Mouse (Mus musculus): Measurements from ENCODE around the gene Mgat3.

DNA sequence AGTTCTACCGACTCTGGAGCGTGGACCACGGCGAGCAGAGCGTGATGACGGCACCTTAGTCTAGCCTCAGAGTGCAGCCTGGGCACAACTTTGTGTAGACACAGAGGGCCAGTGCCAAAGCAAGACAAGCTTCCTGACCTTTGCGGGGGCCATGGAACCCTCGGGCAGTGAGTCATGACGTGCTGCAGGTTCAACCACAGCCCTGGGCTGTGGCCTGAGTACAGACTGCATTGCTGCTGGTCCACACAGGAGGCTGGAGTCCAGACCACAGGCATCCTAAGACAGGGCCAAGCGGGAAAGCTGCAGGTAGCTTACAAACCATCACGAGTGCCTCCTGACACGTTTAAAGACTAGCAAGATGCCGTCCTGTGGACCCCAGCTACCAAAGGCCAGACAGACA, 13.3 kb upstream of the Mgat3 start:
- TF ChIP-seq POLR2A (IDR thresholded peaks at IDR 0.05; ENCODE audit: extremely low read depth, insufficient read depth, low read length): no peak
- no peak for TF ChIP-seq CTCF (IDR thresholded peaks at IDR 0.05; ENCODE audit: low read depth, low read length)
